Mouse (Mus musculus): ENCODE data around the gene Epb41l2.

The Epb41l2 gene

GRCm38 (mm10) chr10:25359208-25359958 is at the start of gene Epb41l2:
Gene Epb41l2, plus strand, starts transcription at chr10:25359798.
- in situ Hi-C loops (cut with MboI, MseI), result loop anchor here (5.0 kb wide), 1 partner anchor 62 kb away; no protein-coding TSS in a partner anchor

GRCm38 (mm10) chr10:25309996-25310395 is 49.6 kb upstream of the Epb41l2 start:
- in situ Hi-C loops (cut with MboI, MseI), result no loop called here

GRCm38 (mm10) chr10:25310736-25311135 is 48.9 kb upstream of the Epb41l2 start:
- in situ Hi-C loops (cut with MboI, MseI), result no loop called here

- in situ Hi-C loops (cut with MboI, MseI), result no loop called here
Measured at GRCm38 (mm10) chr10:25311554-25312212, 47.9 kb upstream of the Epb41l2 start.

- in situ Hi-C loops (cut with MboI, MseI), result no loop called here
Measured at GRCm38 (mm10) chr10:25313856-25314584, 45.6 kb upstream of the Epb41l2 start.

GRCm38 (mm10) chr10:25317665-25318064 is 41.9 kb upstream of the Epb41l2 start:
- in situ Hi-C loops (cut with MboI, MseI), result no loop called here

- in situ Hi-C loops (cut with MboI, MseI), result no loop called here
Measured at GRCm38 (mm10) chr10:25318405-25318804, 41.2 kb upstream of the Epb41l2 start.

GRCm38 (mm10) chr10:25319531-25319930 is 40.1 kb upstream of the Epb41l2 start:
- in situ Hi-C loops (cut with MboI, MseI), result no loop called here

- in situ Hi-C loops (cut with MboI, MseI), result no loop called here
Measured at GRCm38 (mm10) chr10:25321198-25321597, 38.4 kb upstream of the Epb41l2 start.

- in situ Hi-C loops (cut with MboI, MseI), result no loop called here
Measured at GRCm38 (mm10) chr10:25325690-25326089, 33.9 kb upstream of the Epb41l2 start.

- in situ Hi-C loops (cut with MboI, MseI), result no loop called here
Measured at GRCm38 (mm10) chr10:25327511-25327910, 32.1 kb upstream of the Epb41l2 start.

- in situ Hi-C loops (cut with MboI, MseI), result no loop called here
Measured at GRCm38 (mm10) chr10:25330094-25330493, 29.5 kb upstream of the Epb41l2 start.

GRCm38 (mm10) chr10:25331321-25332049 is 28.1 kb upstream of the Epb41l2 start:
- in situ Hi-C loops (cut with MboI, MseI), result no loop called here

GRCm38 (mm10) chr10:25333390-25334079 is 26.1 kb upstream of the Epb41l2 start:
- in situ Hi-C loops (cut with MboI, MseI), result no loop called here

- in situ Hi-C loops (cut with MboI, MseI), result no loop called here
Measured at GRCm38 (mm10) chr10:25340675-25341074, 18.9 kb upstream of the Epb41l2 start.

- in situ Hi-C loops (cut with MboI, MseI), result no loop called here
Measured at GRCm38 (mm10) chr10:25342801-25343200, 16.8 kb upstream of the Epb41l2 start.

GRCm38 (mm10) chr10:25353941-25354340 is 5.7 kb upstream of the Epb41l2 start:
- in situ Hi-C loops (cut with MboI, MseI), result no loop called here

- in situ Hi-C loops (cut with MboI, MseI), result no loop called here
Measured at GRCm38 (mm10) chr10:25354390-25354789, 5.2 kb upstream of the Epb41l2 start.

- in situ Hi-C loops (cut with MboI, MseI), result loop anchor here (5.0 kb wide), 1 partner anchor 63 kb away; no protein-coding TSS in a partner anchor
Measured at GRCm38 (mm10) chr10:25359959-25360811, 587 bp downstream of the Epb41l2 start.

GRCm38 (mm10) chr10:25362235-25362634 is 2.6 kb downstream of the Epb41l2 start:
- in situ Hi-C loops (cut with MboI, MseI), result no loop called here

Data from T-helper 1 cell (primary cell).